Mouse (Mus musculus): Measurements from ENCODE around the gene Plpp1.

The Plpp1 gene

DNA sequence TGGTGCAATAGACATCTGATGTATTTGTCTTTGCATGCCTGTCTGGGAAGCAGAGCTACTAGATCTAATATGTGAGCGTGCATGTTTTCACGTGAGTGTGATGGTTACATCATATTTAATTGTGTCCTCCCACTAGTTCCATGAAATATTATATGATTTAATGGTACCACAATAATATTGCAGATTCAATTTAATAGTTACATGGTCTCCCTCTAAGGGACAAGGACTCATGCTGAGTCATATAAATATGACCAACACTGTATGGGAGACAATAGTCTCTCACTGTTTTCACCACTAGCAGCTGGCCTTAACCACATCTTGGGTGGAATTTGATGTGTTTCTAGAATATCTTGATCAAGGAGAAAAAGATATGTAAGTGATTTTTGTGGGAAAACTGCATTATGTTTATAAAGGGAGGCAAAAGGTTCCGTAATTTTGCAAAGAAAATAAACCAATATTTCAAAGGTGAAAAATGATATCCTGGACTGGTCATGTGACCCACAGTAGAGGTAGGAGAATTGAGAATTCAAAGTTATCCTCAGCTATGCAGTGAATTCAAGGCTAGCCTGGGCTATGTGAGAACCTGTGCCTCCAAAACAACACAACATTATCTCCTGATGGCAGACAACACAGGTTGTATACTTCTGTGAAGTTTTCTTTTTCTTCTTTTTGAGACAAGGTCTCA lies 26.5 kb upstream of the Plpp1 start:
- DNase-seq (ENCODE audit: low spot score) = no peak

DNA sequence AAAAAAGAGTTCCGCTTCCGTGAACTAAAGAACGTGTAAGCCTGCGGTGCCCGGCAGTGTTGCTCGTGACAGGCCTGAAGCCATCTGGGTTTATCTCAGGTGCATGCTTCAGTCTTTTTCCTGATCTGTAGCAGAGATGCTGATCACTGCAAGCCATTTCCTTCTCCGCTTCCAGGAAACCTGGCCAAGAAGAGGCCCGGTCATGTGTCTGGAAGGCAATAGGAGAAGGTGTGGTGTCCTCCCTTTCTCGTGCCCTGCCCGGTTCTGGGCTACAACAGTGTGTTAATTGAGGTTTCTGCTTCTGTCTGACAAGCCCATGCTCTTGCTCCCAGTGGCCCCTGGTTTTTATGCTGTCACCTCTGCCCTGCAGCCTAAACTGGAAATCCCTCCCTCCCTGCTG lies 24.7 kb upstream of the Plpp1 start:
- no peak for DNase-seq (ENCODE audit: low spot score)

DNA sequence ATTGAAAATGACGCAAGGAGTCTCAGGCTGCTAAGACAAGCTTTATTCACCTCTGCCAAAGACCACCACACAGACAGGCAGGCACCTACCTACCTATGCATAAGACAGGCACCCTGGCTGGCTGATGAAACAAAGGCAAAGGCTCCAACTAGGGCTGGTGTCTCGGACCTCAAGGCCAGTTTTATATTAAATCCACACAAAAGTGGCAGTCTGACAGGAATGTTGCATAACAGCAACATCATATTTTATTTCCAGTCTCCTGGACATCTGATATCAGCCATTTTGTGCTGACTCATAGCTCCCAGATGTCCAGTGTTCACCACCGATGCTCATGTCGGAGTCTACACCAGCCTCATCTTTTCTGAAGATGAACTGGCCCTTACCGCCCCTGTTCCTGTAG lies 22.2 kb upstream of the Plpp1 start:
- DNase-seq (ENCODE audit: low spot score) = no peak

DNA sequence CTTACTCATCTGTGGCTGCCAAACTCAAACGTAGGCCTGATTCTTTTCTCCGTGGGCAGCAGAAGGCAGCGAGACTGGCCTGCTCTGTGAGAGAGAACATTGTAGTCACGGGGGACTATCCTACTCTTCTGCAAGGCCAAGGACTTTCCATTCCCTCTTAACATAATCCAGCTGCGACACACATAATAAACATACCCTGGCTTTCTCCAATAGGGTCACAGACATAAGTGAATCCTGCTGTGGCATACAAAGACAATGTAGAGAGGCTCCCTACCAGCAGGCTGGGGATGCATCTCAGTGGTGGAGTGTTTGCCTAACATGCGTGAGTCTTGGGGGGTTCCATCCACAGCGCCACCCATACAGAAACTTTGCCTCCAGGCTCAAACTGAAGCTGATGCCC lies 15.3 kb upstream of the Plpp1 start:
- DNase-seq (ENCODE audit: low spot score) = no peak

DNA sequence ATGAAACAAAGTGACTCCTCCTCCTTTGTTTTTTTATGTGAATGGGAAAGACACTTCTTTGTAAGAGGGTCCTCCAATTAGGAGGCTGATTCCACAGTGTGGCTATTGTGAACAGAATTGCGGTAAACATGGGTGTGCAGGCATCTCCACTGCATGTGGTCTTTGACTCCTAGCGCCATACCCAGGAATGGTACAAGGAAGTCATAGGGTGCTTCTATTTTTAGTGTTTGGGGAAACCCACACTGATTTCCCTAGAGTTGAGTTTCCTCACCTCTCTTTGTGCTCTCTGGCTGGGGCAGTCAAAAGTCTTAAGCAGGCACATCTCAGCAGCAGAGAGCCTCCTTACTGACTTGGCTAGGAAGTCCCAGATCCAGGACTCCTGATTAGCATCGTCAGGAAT lies 14.4 kb upstream of the Plpp1 start:
- no peak for DNase-seq (ENCODE audit: low spot score)

DNA sequence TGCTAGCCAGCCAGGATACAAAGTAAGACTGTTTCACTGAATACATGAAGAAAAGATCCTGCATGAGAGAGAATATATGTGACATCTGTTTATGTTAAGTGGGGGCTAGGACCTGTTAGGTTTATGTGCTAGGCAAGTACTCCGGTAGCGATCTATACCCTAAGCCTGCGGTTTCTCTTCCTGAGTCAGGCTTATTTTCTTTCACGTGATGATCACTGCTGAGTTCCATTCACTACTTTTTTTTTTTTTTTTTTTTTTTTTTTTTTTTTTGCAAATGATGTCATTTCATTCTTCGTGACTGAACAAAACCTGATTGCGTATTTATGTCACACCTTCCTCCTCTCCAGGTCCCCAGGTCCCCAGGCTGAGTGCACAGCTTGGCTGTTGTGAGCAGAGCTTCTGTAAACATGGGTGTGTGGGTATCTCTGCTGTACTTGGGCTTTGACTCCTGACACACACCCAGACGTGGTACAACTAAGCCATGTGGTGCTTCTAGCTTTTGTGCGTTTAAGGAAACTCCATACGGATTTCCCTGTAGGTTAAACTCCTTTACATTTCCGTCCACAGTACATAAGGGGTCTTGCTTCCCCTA lies 13.6 kb upstream of the Plpp1 start:
- DNase-seq (ENCODE audit: low spot score) = no peak

DNA sequence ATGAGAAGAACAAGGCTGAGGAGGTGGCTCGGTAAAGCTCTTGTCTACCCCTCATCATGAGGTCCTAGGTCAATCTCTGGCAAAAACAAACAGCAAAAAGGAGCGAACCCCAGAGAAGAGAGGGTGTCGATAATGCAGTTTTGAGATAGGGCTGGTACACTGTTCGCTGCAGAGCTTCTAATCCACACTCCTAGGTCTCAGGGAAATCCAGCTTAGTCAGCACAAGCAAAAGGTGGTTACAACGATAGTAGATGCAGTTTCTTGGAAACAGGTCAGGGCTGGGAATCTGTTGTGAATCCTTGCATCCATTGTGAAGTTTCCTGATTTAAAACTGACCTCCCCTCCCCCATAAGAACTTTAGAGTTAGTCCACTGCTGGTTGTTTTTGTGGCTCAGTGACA lies 9.8 kb upstream of the Plpp1 start:
- no peak for DNase-seq (ENCODE audit: low spot score)

DNA sequence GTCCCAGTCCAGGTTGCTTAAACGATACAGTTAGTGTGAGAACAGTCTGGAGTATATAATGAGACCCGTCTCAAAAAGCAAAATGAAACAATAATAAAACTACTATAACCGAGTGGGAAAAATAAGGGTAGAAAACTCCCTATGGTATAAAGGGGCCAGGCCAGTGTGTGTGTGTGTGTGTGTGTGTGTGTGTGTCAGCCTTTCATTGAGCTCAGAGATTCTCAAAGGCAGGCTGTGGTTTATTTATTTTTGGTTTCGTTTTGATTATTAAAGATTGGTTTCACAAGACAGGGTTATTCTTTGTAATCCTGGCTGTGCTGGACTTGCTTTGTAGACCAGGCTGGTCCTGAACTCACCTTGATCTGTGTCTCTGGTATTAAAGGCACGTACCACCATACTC lies 8.7 kb upstream of the Plpp1 start:
- DNase-seq (ENCODE audit: low spot score) = no peak

DNA sequence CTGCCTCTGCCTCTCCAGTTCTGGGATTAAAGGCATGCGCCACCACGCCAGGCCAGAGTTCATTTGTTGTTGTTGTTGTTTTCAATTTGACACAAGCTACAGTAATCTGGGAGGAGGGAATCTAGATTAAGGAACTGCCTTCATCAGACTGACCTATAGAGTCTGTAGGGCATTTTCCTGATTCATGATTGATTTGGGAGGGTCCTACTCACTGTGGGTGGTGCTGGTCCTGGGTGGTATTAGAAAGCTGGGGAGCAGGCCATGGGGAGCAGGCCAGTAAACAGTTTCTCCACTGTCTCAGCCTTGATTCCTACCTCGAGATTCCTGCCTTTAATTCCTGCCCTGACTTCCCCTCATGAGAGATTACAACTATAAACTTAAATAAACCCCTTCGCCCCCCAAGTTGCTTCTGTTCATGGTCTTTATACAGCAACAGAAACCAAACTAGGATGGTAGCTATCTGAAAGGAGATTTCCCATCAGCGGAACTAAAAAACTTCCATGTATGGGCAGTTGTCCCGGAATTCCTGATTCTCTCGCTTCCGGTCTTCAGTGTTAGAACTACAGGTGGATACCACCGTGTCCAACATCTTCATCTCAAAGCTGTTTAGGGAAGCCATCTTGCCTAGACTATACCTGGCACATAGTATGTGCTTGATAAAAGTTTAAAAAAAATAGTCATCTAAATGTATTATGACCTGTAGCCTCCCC lies 2.2 kb upstream of the Plpp1 start:
- DNase-seq (ENCODE audit: low spot score) = no peak

DNA sequence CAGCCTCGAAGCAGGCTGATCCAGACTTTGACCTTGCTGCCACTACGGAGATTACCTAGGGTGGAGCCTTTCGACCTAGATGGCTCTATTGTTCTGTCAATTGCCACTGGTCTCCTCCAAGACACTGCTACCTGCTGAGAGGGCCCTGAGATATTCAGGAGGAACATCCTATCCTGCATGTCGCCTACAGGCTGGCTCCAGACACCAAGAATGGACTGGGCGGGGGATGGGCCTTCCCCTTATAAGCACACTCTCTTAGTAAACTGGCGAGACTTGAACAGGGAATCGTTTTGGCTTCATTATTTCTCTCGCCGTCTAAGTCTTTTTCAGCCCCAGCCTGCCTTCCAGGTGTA lies 1.7 kb upstream of the Plpp1 start:
- DNase-seq (ENCODE audit: low spot score) = no peak

DNA sequence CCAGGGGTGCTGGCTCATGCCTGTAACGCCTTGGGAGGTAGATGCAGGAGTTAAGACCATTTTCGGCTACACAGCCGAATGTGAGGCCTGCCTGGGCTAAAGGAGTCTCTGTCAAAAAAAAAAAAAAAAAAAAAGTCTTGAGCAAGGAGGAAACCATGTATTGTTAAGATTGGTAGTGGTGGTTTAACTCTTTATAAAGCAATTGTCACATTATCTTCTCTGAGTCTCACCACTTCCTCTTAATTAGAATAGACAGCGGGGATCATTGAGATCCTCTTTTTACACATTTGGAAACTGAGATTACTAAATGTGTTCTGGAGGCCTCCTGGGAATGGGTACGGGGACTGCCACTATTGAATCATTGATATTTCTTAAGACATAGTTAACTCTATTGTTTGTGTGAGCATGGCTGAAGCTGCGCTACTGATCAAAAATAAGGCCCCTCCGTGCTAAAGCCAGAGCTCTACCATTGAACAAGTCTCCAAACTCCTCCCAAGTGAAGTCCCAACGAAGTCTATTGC lies 811 bp upstream of the Plpp1 start:
- DNase-seq (ENCODE audit: low spot score) = no peak

DNA sequence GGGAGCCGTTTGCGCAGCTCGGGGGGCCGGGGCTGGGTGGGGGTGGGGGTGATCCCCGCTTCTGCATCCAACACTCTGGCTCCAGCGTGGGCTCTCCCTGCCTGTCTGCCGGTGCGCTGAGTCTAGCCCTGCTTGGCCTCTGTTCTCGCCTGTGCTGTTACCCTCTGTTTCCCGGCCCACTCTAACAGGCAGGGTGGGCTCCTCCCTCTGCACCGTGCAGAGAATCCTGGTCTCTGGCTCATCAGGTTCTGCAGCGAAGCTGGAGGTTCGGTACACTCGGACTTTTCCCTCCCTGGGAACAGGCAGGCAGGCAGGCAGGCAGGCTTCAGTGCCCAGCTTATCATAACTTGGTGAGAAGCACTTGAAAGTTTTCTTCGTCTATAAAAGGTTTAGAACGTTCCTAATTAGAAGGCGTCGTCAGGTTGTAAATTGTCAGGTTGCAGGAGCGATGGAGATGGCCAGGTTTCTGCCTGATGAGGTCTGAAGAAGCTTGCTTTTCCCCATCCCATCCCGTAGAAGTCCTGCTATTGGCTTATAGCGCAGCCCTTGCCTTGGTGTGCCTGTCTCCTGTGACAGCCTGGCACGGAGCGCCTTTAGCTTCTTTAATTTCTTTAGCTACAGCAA lies 901 bp downstream of the Plpp1 start:
- DNase-seq (ENCODE audit: low spot score) = peak; percentile 68

DNA sequence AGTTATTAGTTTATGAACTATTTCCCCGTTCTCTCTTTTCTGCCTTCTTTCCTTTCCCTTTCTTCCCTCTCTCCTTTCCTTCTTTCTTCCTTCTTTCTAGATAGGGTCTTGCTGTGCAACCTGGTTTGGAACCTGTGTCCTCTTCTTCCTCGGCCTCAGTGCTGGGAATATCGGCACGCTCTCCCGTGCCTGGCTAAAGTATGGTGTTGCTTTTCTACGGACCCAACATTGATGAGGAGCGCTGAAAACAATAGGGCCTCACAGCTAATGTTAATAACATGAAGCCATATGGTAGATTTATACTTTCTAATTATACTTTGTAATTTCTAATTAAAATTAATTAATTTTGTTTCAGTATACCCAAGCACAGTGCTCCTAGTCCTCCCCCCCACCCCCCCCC lies 2.5 kb downstream of the Plpp1 start:
- no peak for DNase-seq (ENCODE audit: low spot score)

DNA sequence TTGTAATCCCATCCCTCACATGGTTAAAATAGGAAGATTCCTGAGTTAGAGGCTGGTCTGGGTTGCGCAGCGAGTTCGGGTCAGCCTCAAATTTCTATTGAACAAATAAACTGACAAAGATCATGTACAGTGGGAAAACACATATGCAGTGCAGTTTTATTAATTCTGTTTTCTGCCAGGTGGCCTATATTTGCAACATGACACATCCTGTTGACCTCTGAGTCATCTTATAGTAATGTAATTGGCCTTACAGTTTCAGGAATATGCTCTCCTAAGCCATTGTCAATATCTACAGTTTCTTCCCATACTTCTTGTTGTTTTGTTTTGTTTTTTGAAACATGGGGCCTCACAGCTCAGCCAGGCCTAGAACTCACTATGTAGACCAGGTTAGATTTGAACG lies 3.1 kb downstream of the Plpp1 start:
- no peak for DNase-seq (ENCODE audit: low spot score)

DNA sequence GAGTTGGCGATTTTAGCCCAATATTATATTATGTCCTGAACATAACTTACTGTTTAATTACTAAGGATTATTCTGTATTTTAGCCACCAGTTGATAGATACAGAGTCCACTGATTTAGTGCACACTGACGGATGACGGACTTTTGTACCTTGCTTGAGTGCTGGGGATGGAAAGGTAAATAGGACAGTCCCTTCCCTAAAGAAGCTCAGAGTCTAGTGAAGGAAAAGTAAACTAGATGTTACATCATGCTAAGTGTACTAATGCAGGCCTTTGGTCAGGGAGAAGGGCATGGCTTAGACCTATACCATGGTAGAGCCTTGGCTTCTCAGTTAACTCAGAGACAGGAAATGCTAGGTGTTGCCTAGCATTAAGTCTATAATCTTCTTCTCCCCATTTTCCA lies 4.9 kb downstream of the Plpp1 start:
- DNase-seq (ENCODE audit: low spot score) = no peak

DNA sequence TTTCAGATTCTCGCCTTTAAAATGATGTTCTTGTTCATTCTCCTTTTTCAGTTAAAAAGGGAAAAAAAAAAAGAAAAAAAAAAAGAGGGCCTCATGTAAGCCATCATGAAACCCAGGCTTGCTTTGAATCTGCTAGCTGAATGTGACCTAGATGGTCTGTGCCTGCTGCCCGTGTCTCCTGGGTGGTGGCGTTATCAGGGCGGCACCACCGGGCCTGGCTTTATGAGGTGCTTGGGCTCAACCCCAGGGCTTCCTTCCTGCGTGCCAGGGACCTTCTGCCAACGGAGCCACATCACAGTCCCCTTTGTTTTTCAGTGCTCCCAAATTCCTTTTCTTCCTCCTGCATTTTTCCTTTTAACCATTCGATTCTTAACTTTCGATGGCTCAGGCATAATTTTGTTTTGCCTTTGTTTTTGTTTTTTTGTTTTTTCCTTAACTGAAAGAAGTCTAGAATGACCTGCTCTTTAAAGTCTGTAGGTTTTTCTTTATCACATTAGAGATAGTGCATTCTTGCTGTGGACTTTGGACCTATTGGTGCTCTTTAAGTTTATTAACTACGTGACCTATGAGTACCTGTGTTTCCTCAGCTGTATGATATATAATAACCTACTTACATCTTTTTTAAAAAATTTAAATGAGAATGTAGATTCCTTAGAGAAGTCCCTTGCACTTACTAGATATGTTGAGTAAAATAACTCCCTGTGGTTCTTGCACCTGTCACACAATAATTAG lies 7.5 kb downstream of the Plpp1 start:
- no peak for DNase-seq (ENCODE audit: low spot score)

DNA sequence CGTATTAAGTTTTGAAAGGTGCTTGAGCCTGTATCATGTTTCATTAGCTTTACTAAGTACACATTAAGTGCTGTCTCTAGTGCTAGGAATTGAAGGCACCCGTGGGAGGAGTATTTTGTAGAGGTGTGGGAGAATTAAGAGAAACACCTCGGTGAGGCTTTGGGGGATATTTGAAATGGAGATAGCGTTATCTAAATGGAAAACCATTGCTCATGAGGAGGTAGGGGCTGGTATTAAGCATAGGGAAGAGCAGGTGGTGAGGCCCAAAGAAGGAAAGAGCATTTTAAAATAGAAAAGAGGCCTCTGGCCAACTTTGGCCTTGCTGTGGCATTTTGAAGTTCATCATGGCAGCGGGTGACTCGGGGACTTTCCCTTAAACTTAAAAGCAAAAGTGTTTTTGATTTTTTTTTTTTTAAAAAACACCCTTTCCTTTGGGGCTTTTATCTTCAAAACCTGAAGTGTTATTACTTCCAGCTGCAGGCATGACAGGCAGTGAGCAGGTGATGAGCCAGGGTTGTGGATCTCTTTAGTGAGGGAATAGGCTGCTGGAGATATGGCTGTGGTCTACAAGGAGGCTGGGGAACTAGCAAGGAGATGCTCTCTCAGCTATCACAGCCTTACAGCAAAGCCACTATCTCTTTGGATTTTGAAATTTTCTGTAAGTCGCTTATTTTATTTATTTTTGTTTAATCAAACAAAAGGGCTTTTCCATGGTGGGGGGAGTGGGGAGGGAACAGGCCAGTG lies 9.1 kb downstream of the Plpp1 start:
- no peak for DNase-seq (ENCODE audit: low spot score)

DNA sequence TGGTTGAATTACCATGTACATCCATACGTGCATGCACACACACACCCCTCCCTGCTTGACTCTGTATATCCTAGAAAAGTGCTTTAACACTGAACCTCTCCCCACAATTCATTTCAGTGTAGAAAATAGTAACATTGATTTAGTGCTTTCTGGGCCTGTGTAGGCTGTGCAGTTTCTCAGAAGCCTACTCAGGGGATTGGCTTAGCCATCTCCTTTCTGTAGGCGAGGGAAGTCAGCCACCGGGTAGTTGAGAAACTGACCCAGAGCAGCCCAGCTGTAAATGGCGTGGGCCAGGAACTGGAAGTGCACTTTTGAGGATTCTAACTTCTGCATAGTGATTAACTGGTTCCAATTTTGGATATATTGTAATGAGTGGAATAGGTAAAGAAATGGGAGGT lies 9.7 kb downstream of the Plpp1 start:
- no peak for DNase-seq (ENCODE audit: low spot score)

DNA sequence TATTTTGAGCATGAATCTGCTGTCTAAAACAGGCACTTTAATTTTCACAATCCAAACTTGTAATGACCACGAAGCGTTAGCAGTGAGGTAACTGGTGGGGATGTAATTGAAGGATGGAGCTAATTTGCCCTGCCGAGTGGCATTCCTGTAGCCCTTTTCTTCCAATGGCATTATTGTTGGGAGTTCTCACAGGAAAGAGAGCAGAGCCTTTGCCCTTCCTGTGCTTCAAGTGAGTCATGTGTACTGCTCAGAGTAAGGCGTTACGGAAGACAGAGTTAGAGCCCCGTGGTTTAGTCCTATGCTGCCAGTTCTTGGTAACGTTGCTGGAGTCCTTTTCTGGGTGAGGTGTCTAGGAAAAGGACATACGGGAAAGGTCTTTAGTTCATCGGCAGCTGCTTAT lies 10.2 kb downstream of the Plpp1 start:
- no peak for DNase-seq (ENCODE audit: low spot score)

DNA sequence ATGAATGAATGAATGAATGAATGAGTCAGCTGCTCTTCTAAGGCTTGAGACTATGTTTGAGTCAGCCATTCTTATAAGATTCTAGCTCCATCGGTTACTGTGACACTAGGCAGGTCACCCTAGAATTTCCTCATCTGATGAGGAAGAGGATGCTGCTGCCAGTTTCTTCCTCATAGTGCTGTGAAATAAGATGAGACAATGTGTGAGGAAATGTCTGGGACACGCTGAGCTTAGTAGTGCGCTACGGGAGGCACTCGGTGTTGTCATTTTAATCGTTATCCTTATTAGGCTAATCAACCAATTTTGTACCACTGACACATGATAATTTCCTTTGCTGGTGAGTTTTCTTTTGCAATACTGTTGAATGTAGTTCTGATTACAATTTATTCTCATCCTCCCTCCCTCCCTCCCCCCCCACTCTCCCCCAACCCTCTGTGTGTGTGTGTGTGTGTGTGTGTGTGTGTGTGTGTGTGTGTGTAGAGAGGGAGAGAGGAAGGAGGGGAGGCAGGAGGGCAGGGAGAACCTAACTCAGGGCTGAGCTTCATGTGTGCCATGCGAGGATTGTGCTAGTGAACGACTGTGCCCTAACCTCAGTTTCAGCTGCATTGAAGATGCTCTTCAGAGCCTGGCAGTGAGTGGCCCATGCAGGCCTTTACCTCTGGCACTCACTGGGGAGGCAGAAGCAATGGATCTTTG lies 11.3 kb downstream of the Plpp1 start:
- no peak for DNase-seq (ENCODE audit: low spot score)

DNA sequence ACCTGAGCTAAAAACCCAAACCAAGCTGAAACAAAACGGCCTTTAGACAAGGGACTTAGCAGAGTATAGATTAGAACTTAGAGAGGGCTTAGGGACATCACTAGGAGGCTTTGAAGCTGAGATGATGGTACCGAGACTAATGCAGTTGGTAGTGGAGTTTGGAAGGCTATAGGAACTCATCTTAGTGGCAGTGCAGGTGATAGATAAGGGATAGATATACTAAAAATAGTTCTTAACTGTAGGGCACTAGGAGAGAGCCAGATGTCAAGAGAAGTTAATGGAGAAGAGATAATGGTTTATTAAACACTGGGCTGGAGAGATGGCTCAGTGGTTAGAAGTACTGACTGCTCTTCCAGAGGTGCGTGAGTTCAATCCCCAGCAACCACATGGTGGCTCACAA lies 15.4 kb downstream of the Plpp1 start:
- no peak for DNase-seq (ENCODE audit: low spot score)

Measured in embryo, embryonic 10 days (tissue).